Mouse (Mus musculus): ENCODE measurements around the gene Rab7b. TPM values are rescaled to one million over a fixed set of nuclear protein-coding genes. Genes with fewer than 3 reads are reported as not detected.

The Rab7b gene
- polyA plus RNA-seq, 1 experiment: 2.2 TPM

GRCm38 (mm10) chr1:131737269-131737668 lies 48.8 kb downstream of the Rab7b start:
- no peaks in the 10 kb centered on the region for H3K36me3 ChIP-seq (ENCODE audit: control insufficient read depth, insufficient read depth, low read length)
- H3K4me3 ChIP-seq (ENCODE audit: insufficient read depth, low read depth, low read length): no peak overlapping the region
- peaks cover 12% of the 10 kb centered on the region; the same call in 1 of the 2 replicates for H3K4me1 ChIP-seq (ENCODE audit: control insufficient read depth, insufficient read depth, low read length)
- DNase-seq: peak; percentile 95
- no peak overlapping the region for H3K27ac ChIP-seq (ENCODE audit: insufficient read depth, low read depth, low read length)
- H3K27me3 ChIP-seq (replicated peaks; ENCODE audit: control insufficient read depth, insufficient read depth, low read length): no peaks in the 10 kb centered on the region
- no peak for TF ChIP-seq CTCF (conservative IDR thresholded peaks at IDR 0.05; ENCODE audit: insufficient read depth, insufficient read length, low read depth, low read length)
- no peak for TF ChIP-seq POLR2A (IDR thresholded peaks at IDR 0.05; ENCODE audit: low read depth, low read length)
- 27% methylated on average over 5 of the region's 5 CpGs for WGBS

- no peak overlapping the region for H3K4me3 ChIP-seq (ENCODE audit: insufficient read depth, low read depth, low read length)
- H3K27ac ChIP-seq (ENCODE audit: insufficient read depth, low read depth, low read length): no peak overlapping the region
- WGBS: 72% methylated on average over 1 of the region's 1 CpGs
- H3K27me3 ChIP-seq (replicated peaks; ENCODE audit: control insufficient read depth, insufficient read depth, low read length): no peaks in the 10 kb centered on the region
- TF ChIP-seq POLR2A (IDR thresholded peaks at IDR 0.05; ENCODE audit: low read depth, low read length) (no peak), CTCF (conservative IDR thresholded peaks at IDR 0.05; ENCODE audit: insufficient read depth, insufficient read length, low read depth, low read length) (no peak)
- no peak for DNase-seq
- no peaks in the 10 kb centered on the region for H3K36me3 ChIP-seq (ENCODE audit: control insufficient read depth, insufficient read depth, low read length)
- H3K4me1 ChIP-seq (ENCODE audit: control insufficient read depth, insufficient read depth, low read length): peaks cover 7% of the 10 kb centered on the region; the same call in 1 of the 2 replicates
Measured at GRCm38 (mm10) chr1:131738760-131739159, 50.3 kb downstream of the Rab7b start.

DNA sequence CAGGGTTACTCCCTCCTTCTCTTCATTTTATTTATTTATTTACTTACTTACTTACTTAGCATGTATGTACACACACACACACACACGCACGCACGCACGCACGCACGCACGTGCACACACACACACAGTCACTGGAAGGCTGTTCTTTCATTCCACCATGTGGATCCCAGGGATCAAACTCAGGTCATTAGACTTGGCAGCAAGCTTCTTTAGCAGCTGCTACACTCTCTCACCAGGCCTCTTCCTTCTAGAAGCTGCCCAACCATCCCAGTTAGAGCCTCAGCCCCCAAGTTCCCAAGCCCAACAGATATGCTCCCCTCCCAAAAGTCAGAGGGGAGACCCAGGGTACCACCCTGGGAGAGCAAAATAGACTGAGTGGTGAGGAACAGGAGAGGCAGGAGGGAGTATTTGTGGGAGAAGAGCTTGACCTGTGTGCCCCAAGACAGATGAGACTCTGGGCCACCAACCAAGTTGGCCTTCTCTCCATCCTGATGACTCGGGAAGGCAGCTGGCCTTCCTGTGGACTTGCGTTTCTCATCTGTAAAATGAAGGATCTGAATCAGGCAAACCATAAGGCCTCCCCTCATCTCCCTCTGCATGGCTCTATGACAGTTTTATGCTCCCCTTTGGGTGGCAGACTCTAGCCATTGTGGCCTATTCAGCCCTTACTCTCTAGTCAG lies 51.1 kb downstream of the Rab7b start:
- Histone ChIP-seq H3K27me3 (replicated peaks; ENCODE audit: control insufficient read depth, insufficient read depth, low read length) (no peaks in the 10 kb centered on the region), H3K4me3 (ENCODE audit: insufficient read depth, low read depth, low read length) (no peak overlapping the region), H3K36me3 (ENCODE audit: control insufficient read depth, insufficient read depth, low read length) (no peaks in the 10 kb centered on the region), H3K4me1 (ENCODE audit: control insufficient read depth, insufficient read depth, low read length) (0 out of 2 replicates have a peak, but pooled peaks cover 3% of the 10 kb centered on the region), H3K27ac (ENCODE audit: insufficient read depth, low read depth, low read length) (no peak overlapping the region)
- DNase-seq: no peak
- 91% methylated on average over 9 of the region's 9 CpGs for WGBS
- TF ChIP-seq CTCF (conservative IDR thresholded peaks at IDR 0.05; ENCODE audit: insufficient read depth, insufficient read length, low read depth, low read length) (no peak), POLR2A (IDR thresholded peaks at IDR 0.05; ENCODE audit: low read depth, low read length) (no peak)

- 83% methylated on average over 10 of the region's 10 CpGs for WGBS
- no peak within 1 kb of the TSS for H3K4me3 ChIP-seq (ENCODE audit: insufficient read depth, low read depth, low read length)
- H3K4me1 ChIP-seq (ENCODE audit: control insufficient read depth, insufficient read depth, low read length): no peaks in the 10 kb centered on the region
- no peak for DNase-seq
- no peaks in the 10 kb centered on the region for H3K27me3 ChIP-seq (replicated peaks; ENCODE audit: control insufficient read depth, insufficient read depth, low read length)
- TF ChIP-seq CTCF (conservative IDR thresholded peaks at IDR 0.05; ENCODE audit: insufficient read depth, insufficient read length, low read depth, low read length): no peak
- no peak for TF ChIP-seq POLR2A (IDR thresholded peaks at IDR 0.05; ENCODE audit: low read depth, low read length)
- H3K27ac ChIP-seq (ENCODE audit: insufficient read depth, low read depth, low read length): no peak within 1 kb of the TSS
- H3K36me3 ChIP-seq (ENCODE audit: control insufficient read depth, insufficient read depth, low read length): no peaks in the 10 kb centered on the region
Measured at GRCm38 (mm10) chr1:131743868-131744464, 55.5 kb downstream of the Rab7b start, which contains the start of gene Slc26a9. Gene Slc26a9, plus strand, starts transcription at chr1:131744022.

DNA sequence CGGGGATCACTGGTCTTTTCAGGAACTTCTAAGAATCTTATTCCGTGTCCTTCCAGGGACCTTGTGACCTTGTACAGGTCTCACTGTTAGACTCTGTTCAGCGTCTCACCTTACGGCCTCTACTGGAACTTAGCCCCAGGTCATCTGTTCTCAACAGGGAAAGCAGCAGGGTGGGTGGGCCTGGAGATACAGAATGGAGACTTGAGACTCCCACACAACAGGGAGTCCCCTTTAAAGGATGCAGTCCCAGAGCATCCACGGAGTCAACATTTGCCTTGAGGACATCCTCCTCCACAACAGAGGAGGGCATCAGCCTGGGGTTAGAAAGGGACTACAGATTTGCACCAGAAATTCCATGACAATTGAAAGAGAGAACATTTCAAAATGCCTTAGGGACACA lies 56.9 kb downstream of the Rab7b start:
- no peaks in the 10 kb centered on the region for H3K4me1 ChIP-seq (ENCODE audit: control insufficient read depth, insufficient read depth, low read length)
- DNase-seq: no peak
- H3K36me3 ChIP-seq (ENCODE audit: control insufficient read depth, insufficient read depth, low read length): no peaks in the 10 kb centered on the region
- H3K27ac ChIP-seq (ENCODE audit: insufficient read depth, low read depth, low read length): no peak overlapping the region
- 69% methylated on average over 5 of the region's 5 CpGs for WGBS
- H3K27me3 ChIP-seq (replicated peaks; ENCODE audit: control insufficient read depth, insufficient read depth, low read length): no peaks in the 10 kb centered on the region
- TF ChIP-seq POLR2A (IDR thresholded peaks at IDR 0.05; ENCODE audit: low read depth, low read length) (no peak), CTCF (conservative IDR thresholded peaks at IDR 0.05; ENCODE audit: insufficient read depth, insufficient read length, low read depth, low read length) (no peak)
- no peak overlapping the region for H3K4me3 ChIP-seq (ENCODE audit: insufficient read depth, low read depth, low read length)

- Histone ChIP-seq H3K36me3 (ENCODE audit: control insufficient read depth, insufficient read depth, low read length) (no peaks in the 10 kb centered on the region), H3K4me3 (ENCODE audit: insufficient read depth, low read depth, low read length) (no peak overlapping the region), H3K27me3 (replicated peaks; ENCODE audit: control insufficient read depth, insufficient read depth, low read length) (no peaks in the 10 kb centered on the region), H3K4me1 (ENCODE audit: control insufficient read depth, insufficient read depth, low read length) (no peaks in the 10 kb centered on the region), H3K27ac (ENCODE audit: insufficient read depth, low read depth, low read length) (no peak overlapping the region)
- TF ChIP-seq CTCF (conservative IDR thresholded peaks at IDR 0.05; ENCODE audit: insufficient read depth, insufficient read length, low read depth, low read length): no peak
- no peak for TF ChIP-seq POLR2A (IDR thresholded peaks at IDR 0.05; ENCODE audit: low read depth, low read length)
- no peak for DNase-seq
- 76% methylated on average over 2 of the region's 2 CpGs for WGBS
Measured at GRCm38 (mm10) chr1:131747761-131748160, 59.3 kb downstream of the Rab7b start.

- no peak overlapping the region for H3K4me3 ChIP-seq (ENCODE audit: insufficient read depth, low read depth, low read length)
- no peak for DNase-seq
- WGBS: 78% methylated on average over 2 of the region's 2 CpGs
- no peaks in the 10 kb centered on the region for H3K27me3 ChIP-seq (replicated peaks; ENCODE audit: control insufficient read depth, insufficient read depth, low read length)
- no peak overlapping the region for H3K27ac ChIP-seq (ENCODE audit: insufficient read depth, low read depth, low read length)
- TF ChIP-seq POLR2A (IDR thresholded peaks at IDR 0.05; ENCODE audit: low read depth, low read length): no peak
- TF ChIP-seq CTCF (conservative IDR thresholded peaks at IDR 0.05; ENCODE audit: insufficient read depth, insufficient read length, low read depth, low read length): no peak
- no peaks in the 10 kb centered on the region for H3K36me3 ChIP-seq (ENCODE audit: control insufficient read depth, insufficient read depth, low read length)
- no peaks in the 10 kb centered on the region for H3K4me1 ChIP-seq (ENCODE audit: control insufficient read depth, insufficient read depth, low read length)
Measured at GRCm38 (mm10) chr1:131748636-131749035, 60.1 kb downstream of the Rab7b start.

Measured in kidney, adult 2 months (tissue).